Mouse (Mus musculus): ENCODE data around the gene Elavl3. TPM values are rescaled to one million over a fixed set of nuclear protein-coding genes. Genes with fewer than 3 reads are reported as not detected.

Gene Elavl3
- total RNA-seq, 2 experiments from 2014 or later, result 144 TPM

GRCm38 (mm10) chr9:22061339-22061738, 9.5 kb upstream of the Elavl3 start:
- peak; percentile 65 to 82 for DNase-seq (ENCODE audit: low spot score in 2 of 2)

GRCm38 (mm10) chr9:22058011-22058424, 6.2 kb upstream of the Elavl3 start:
- DNase-seq (ENCODE audit: low spot score in 2 of 2), result no peak

- no peak for DNase-seq (ENCODE audit: low spot score in 2 of 2)
These were observed 5.3 kb upstream of the Elavl3 start for GRCm38 (mm10) chr9:22057031-22057517.

- no peak for DNase-seq (ENCODE audit: low spot score in 2 of 2)
These were observed 4.6 kb upstream of the Elavl3 start for GRCm38 (mm10) chr9:22056303-22056910.

- DNase-seq (ENCODE audit: low spot score in 2 of 2), result no peak
These were observed 3.9 kb upstream of the Elavl3 start for GRCm38 (mm10) chr9:22055713-22056112.

- DNase-seq (ENCODE audit: low spot score in 2 of 2), result peak; percentile 73 to 77
These were observed 2.7 kb upstream of the Elavl3 start for GRCm38 (mm10) chr9:22054411-22055076.

GRCm38 (mm10) chr9:22053657-22054056, 1.8 kb upstream of the Elavl3 start:
- DNase-seq (ENCODE audit: low spot score in 2 of 2), result no peak

- peak; percentile 48 to 49 for DNase-seq (ENCODE audit: low spot score in 2 of 2)
These were observed 464 bp downstream of the Elavl3 start for GRCm38 (mm10) chr9:22051161-22051957.

GRCm38 (mm10) chr9:22050351-22050889, 1.4 kb downstream of the Elavl3 start:
- peak; percentile 67 to 77 for DNase-seq (ENCODE audit: low spot score in 2 of 2)

GRCm38 (mm10) chr9:22049721-22050270, 2.0 kb downstream of the Elavl3 start:
- no peak for DNase-seq (ENCODE audit: low spot score in 2 of 2)

- no peak for DNase-seq (ENCODE audit: low spot score in 2 of 2)
These were observed 2.5 kb downstream of the Elavl3 start for GRCm38 (mm10) chr9:22049315-22049714.

GRCm38 (mm10) chr9:22047329-22047728, 4.5 kb downstream of the Elavl3 start:
- no peak for DNase-seq (ENCODE audit: low spot score in 2 of 2)

- DNase-seq (ENCODE audit: low spot score in 2 of 2), result no peak
These were observed 10.0 kb downstream of the Elavl3 start for GRCm38 (mm10) chr9:22041832-22042231.

GRCm38 (mm10) chr9:22037826-22038225, 14.0 kb downstream of the Elavl3 start:
- DNase-seq (ENCODE audit: low spot score in 2 of 2), result no peak

- no peak for DNase-seq (ENCODE audit: low spot score in 2 of 2)
These were observed 16.4 kb downstream of the Elavl3 start for GRCm38 (mm10) chr9:22035300-22036044.

- DNase-seq (ENCODE audit: low spot score in 2 of 2), result no peak
These were observed 21.4 kb downstream of the Elavl3 start for GRCm38 (mm10) chr9:22030386-22030785.

GRCm38 (mm10) chr9:22028467-22028866, 23.4 kb downstream of the Elavl3 start:
- DNase-seq (ENCODE audit: low spot score in 2 of 2), result no peak

GRCm38 (mm10) chr9:22024592-22024991, 27.2 kb downstream of the Elavl3 start:
- DNase-seq (ENCODE audit: low spot score in 2 of 2), result no peak

- DNase-seq (ENCODE audit: low spot score in 2 of 2), result no peak
These were observed 34.5 kb downstream of the Elavl3 start for GRCm38 (mm10) chr9:22017208-22017825.

GRCm38 (mm10) chr9:22016245-22016644, 35.6 kb downstream of the Elavl3 start:
- DNase-seq (ENCODE audit: low spot score in 2 of 2), result no peak

Measured in left cerebral cortex, adult 18-20 months (tissue).